ENCODE assay signal across 8 mouse cellular contexts in the genomic region with DNA sequence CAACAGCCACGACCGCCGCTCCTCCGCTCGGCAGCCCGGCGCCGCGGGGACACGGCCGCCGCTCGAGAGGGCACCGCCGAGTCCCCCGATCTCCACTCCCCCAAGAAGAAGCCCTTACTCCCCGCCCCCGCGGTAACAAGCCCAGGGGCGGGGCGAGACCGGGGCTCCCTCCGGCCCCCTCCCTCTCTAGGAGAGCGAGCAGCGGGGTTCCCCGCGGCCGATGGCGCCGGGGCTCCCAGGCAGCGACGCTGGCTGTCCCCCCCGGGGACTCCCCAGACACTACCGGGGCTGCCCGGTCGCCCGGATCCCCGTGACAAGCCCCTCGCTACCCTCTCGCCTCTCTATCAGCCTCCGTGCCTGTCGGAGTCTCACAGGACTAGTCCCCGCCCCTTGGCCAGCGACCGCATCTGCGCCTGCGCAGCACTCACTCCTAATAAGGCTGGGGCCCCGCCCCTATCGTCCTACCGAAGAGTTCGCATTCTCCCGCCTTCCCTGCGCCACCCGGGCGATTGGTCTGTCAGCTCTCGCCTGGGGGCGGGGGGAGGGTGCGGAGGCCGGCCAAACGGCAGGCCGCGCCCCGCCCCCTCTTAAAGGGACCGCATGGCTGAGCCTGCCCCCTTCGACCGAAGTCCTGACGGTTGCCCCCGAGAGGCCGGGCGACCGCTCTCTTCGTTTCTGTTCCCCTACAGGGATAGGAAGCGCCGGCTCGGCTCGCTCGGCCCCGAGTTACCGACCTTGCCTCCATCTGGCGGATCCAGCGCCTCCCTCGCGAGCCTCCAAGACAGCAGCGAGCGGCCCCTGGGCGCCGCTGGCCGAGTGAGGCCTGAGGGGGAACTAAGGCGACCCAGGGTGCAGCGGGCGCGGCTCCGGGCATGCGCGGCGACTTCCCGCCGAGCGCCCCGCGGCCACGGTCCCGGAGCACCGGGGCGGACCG. TPM values are rescaled to one million over a fixed set of nuclear protein-coding genes. Genes with fewer than 3 reads are reported as not detected.
A peak's percentile ranks its signal among the peaks of the same experiment; 100 is the strongest.
DNase-seq lines count a peak whose midpoint lies in the region; ATAC-seq and TF ChIP-seq lines count a peak whose summit lies in the region.

A gene (minus strand): TSS at position 780 of the 934 bp plus-strand sequence.

- ATAC-seq in frontal cortex, adult (ENCODE audit: low TSS enrichment), result peak; percentile 82
- peak; percentile 92 for ATAC-seq in lung, postnatal 0 days

- H3K27ac ChIP-seq in hindbrain, embryonic 10.5 days, result peak within 1 kb of the TSS; percentile 98
- H3K27ac ChIP-seq in lung, postnatal 0 days (ENCODE audit: low read length), result peak within 1 kb of the TSS; percentile 91

- peak; percentile 28 for TF ChIP-seq CTCF in lung, postnatal 0 days (IDR thresholded peaks at IDR 0.05)

- peaks cover 10% of the 10 kb centered on the region for H3K36me3 ChIP-seq in hindbrain, embryonic 10.5 days
- no peaks in the 10 kb centered on the region for H3K36me3 ChIP-seq in lung, postnatal 0 days (ENCODE audit: insufficient read depth, low read length)

- H3K9ac ChIP-seq in lung, postnatal 0 days (replicated peaks; ENCODE audit: low read depth), result peak within 1 kb of the TSS; percentile 81

- peak; percentile 100 for DNase-seq in MN1 (ENCODE audit: low spot score)
- peak; percentile 100 for DNase-seq in cerebellum, adult 9-10 months
- peak; percentile 100 for DNase-seq in hindbrain, embryonic 10.5 days (ENCODE audit: low spot score)
- peak; percentile 100 for DNase-seq in layer of hippocampus, adult 9-11 months
- peak; percentile 100 for DNase-seq in lung, postnatal 0 days (ENCODE audit: low spot score)
- peak; percentile 99 for DNase-seq in ovary, postnatal 14 days (ENCODE audit: low spot score)
- DNase-seq in thymus, postnatal 14 days, result peak; percentile 100

- WGBS in hindbrain, embryonic 10.5 days, result under 1% methylated on average over 106 of the region's 106 CpGs
- WGBS in lung, postnatal 0 days, result under 1% methylated on average over 41 of the region's 106 CpGs

- H3K4me2 ChIP-seq in lung, postnatal 0 days (replicated peaks; ENCODE audit: low read depth, low read length), result peak within 1 kb of the TSS; percentile 81

- peaks cover 18% of the 10 kb centered on the region for H3K4me1 ChIP-seq in hindbrain, embryonic 10.5 days (replicated peaks)
- peaks cover 4% of the 10 kb centered on the region for H3K4me1 ChIP-seq in lung, postnatal 0 days (ENCODE audit: insufficient read depth, low read depth, low read length)

- no peaks in the 10 kb centered on the region; the same call in 1 of the 2 replicates for H3K9me3 ChIP-seq in hindbrain, embryonic 10.5 days
- H3K9me3 ChIP-seq in lung, postnatal 0 days (ENCODE audit: low read length), result no peaks in the 10 kb centered on the region

- H3K4me3 ChIP-seq in hindbrain, embryonic 10.5 days, result peak within 1 kb of the TSS; percentile 97
- H3K4me3 ChIP-seq in lung, postnatal 0 days (ENCODE audit: low read depth, low read length), result peak within 1 kb of the TSS; percentile 96

- no peaks in the 10 kb centered on the region for H3K27me3 ChIP-seq in hindbrain, embryonic 10.5 days (ENCODE audit: insufficient read depth, poor library complexity, severe bottlenecking)
- no peaks in the 10 kb centered on the region for H3K27me3 ChIP-seq in lung, postnatal 0 days (replicated peaks; ENCODE audit: insufficient read depth, low read length)

- TF ChIP-seq EP300 in lung, postnatal 0 days (IDR thresholded peaks at IDR 0.05), result no peak

RNA-seq across cellular contexts. Expression of the gene that starts here (rescaled TPM):
- polyA plus RNA-seq in hindbrain, embryonic 10.5 days (2016; fragmentation: Nextera tagmentation; extraction: Ambion mirVana), result 11.4 and 11.7 TPM in 2 replicates
- 14.8 and 15.5 TPM in 2 replicates for polyA plus RNA-seq in lung, postnatal 0 days (2015; fragmentation: Nextera tagmentation; extraction: Ambion mirVana)

Comparison
In these comparisons a context has a peak if more than half of its experiments do, and no peak if none do; other contexts are left out.
1. Peak in every context shown above with its lines: DNase-seq, ATAC-seq, H3K4me3 ChIP-seq and H3K27ac ChIP-seq.